Mouse (Mus musculus) liver, embryonic 14.5 days (tissue): ENCODE measurements around the gene Slpi. TPM values are rescaled to one million over a fixed set of nuclear protein-coding genes. Genes with fewer than 3 reads are reported as not detected.

Experiments
- ATAC-seq: fragments of 200-750 bp; cut with Nextera tagmentation; 2 replicates; pipeline ENCODE4 v1.8.0; 2017; ENCODE audit warnings: moderate number of reproducible peaks, mild to moderate bottlenecking, moderate library complexity; ENCODE audit not compliant: insufficient read depth
- DNase-seq, 3 experiments: peaks; one replicate each; pipeline ENCODE4 v3.0.0-alpha.2; 2012 to 2013; ENCODE audit warnings: low read depth in 3 of 3, low spot score in 3 of 3
- H3K27ac ChIP-seq: fragments of 300-500 bp; sonication (generic); 2 replicates; pipeline ENCODE4 v1.5.1; 2014; ENCODE audit warnings: moderate library complexity, mild to moderate bottlenecking, control low read depth, inconsistent platforms
- H3K27me3 ChIP-seq: fragments of 300-500 bp; sonication (generic); 2 replicates; pipeline ENCODE4 v1.6.1; 2014; ENCODE audit warnings: mild to moderate bottlenecking, low read length, moderate library complexity; ENCODE audit not compliant: control insufficient read depth, insufficient read depth
- H3K36me3 ChIP-seq: fragments of 300-500 bp; sonication (generic); replicated peaks from 2 replicates; pipeline ENCODE4 v1.6.1; 2014; ENCODE audit warnings: low read depth; ENCODE audit not compliant: control insufficient read depth, insufficient read depth
- H3K4me1 ChIP-seq, 2 experiments: fragments of 200-500 bp in 1 of 2; fragments of 300-500 bp in 1 of 2; sonication (generic) in 1 of 2; replicated peaks; 2 replicates each; pipeline ENCODE4 v1.6.1; 2012 to 2014; ENCODE audit warnings: antibody characterized with exemption in 1 of 2, inconsistent platforms in 1 of 2, low read length in 1 of 2; ENCODE audit not compliant: control insufficient read depth in 2 of 2, insufficient read depth in 2 of 2
- H3K4me2 ChIP-seq: fragments of 300-500 bp; sonication (generic); 2 replicates; pipeline ENCODE4 v1.6.1; 2014; ENCODE audit warnings: low read depth, mild to moderate bottlenecking, control low read depth, moderate library complexity
- H3K4me3 ChIP-seq, 2 experiments: fragments of 200-500 bp in 1 of 2; fragments of 300-500 bp in 1 of 2; sonication (generic) in 1 of 2; 2 replicates each; pipeline ENCODE4 v1.5.1; 2012 to 2014; ENCODE audit warnings: low read depth in 2 of 2, low read length in 2 of 2, mild to moderate bottlenecking in 2 of 2, control low read depth in 1 of 2, inconsistent platforms in 1 of 2, moderate library complexity in 1 of 2; ENCODE audit not compliant: insufficient read depth in 1 of 2
- H3K9ac ChIP-seq: fragments of 300-500 bp; sonication (generic); replicated peaks from 2 replicates; pipeline ENCODE4 v1.6.1; 2014; ENCODE audit warnings: mild to moderate bottlenecking, control low read depth, moderate library complexity
- H3K9me3 ChIP-seq: fragments of 300-500 bp; sonication (generic); 2 replicates; pipeline ENCODE4 v1.6.1; 2016; ENCODE audit warnings: low read length, mixed read lengths; ENCODE audit not compliant: control insufficient read depth
- CTCF ChIP-seq: IDR thresholded peaks from 2 replicates; pipeline ENCODE4 v1.5.1; 2016; ENCODE audit warnings: antibody characterized with exemption, low read depth, control low read depth
- EP300 ChIP-seq: IDR thresholded peaks from 2 replicates; pipeline ENCODE4 v1.6.1; 2016; ENCODE audit warnings: antibody characterized with exemption, low read depth
- whole genome bisulfite sequencing: fragments of 180-500 bp; shearing (Covaris S2); extraction: QIAGEN DNeasy Blood & Tissue Kit; methylation state at CpG from one replicate; pipeline ENCODE4 v1.1.7; 2014; ENCODE audit not compliant: insufficient replicate concordance; 5-methylcytosine and 5-hydroxymethylcytosine counted together
- polyA plus RNA-seq, 2 experiments: library from polyadenylated mRNA; depleted of rRNA in 1 of 2; stranded (reverse) in 1 of 2; unstranded in 1 of 2; fragments of >200 nt; fragmentation: Nextera tagmentation in 1 of 2; extraction: Ambion mirVana in 1 of 2; gene quantifications; 2 replicates each; pipeline versions ENCODE4 v1.2.1 to v1.2.3; 2012 to 2014

Gene Slpi
- polyA plus RNA-seq, 2 experiments: 10.1 to 19.9 TPM

DNA sequence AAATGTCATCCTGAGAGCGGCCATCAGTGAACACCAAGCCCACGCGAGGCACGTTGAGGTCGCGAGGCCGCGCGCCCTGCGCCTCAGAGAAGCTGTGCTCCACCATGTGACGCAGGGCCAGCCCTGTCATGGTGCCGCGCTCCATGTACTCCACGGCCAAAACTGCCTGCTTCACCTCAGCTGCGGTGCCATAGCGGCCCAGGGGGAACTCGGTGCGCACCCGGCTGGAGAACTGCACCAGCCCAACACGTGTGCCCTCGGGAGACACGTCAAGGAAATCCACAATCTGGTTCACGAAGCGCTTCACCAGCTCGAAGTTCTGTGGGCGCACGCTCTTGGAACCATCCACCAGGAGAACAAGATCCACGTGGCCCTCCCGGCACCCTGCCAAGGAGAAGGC is 4.2 kb upstream of the Slpi start:
- no peaks in the 10 kb centered on the region for H3K9me3 ChIP-seq
- no peak for DNase-seq
- no peaks in the 10 kb centered on the region for H3K4me1 ChIP-seq
- peaks cover 11% of the 10 kb centered on the region for H3K27me3 ChIP-seq
- TF ChIP-seq EP300: no peak
- no peak for TF ChIP-seq CTCF
- H3K27ac ChIP-seq: no peak overlapping the region
- WGBS: 66% methylated on average over 29 of the region's 29 CpGs
- no peak overlapping the region for H3K4me2 ChIP-seq
- no peak overlapping the region for H3K9ac ChIP-seq
- no peak overlapping the region for H3K4me3 ChIP-seq
- no peak for ATAC-seq
- H3K36me3 ChIP-seq: no peaks in the 10 kb centered on the region

DNA sequence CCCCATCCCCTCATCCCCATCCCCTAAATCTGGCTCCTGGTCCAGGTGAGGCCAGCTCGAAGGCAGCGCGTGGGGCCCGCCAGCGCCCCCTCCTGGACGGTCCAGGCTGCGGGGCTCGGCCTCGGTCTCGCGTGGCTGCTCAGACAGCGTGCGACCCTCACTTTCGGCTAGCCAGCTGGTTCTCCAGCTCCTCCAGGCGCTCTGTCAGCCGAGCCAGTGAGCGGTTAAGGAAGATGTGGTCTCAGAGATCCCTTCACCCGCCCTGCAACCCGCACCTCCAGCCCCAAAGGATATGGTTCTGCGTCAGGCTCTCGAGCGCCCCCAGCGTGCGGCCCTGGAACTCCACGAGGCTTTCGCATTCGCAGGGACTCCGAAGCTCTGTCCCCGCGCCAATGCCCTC is 604 bp upstream of the Slpi start:
- TF ChIP-seq EP300 (no peak), CTCF (peak; percentile 88)
- no peaks in the 10 kb centered on the region for H3K36me3 ChIP-seq
- H3K4me2 ChIP-seq: peak overlapping the region; percentile 14; the same call in 1 of the 2 replicates
- DNase-seq: peak in 2 of 3 experiments; percentile 22 to 23
- H3K4me1 ChIP-seq: 0 out of 4 replicates have a peak, but pooled peaks cover 0 to 2% of the 10 kb centered on the region in 2 experiments
- H3K27ac ChIP-seq: no peak overlapping the region
- 1% methylated on average over 30 of the region's 30 CpGs for WGBS
- no peaks in the 10 kb centered on the region for H3K9me3 ChIP-seq
- H3K9ac ChIP-seq: no peak overlapping the region
- H3K4me3 ChIP-seq: peak overlapping the region; percentile 3 to 16; a peak in 3 of 4 replicates
- no peak for ATAC-seq
- peaks cover 13% of the 10 kb centered on the region for H3K27me3 ChIP-seq

DNA sequence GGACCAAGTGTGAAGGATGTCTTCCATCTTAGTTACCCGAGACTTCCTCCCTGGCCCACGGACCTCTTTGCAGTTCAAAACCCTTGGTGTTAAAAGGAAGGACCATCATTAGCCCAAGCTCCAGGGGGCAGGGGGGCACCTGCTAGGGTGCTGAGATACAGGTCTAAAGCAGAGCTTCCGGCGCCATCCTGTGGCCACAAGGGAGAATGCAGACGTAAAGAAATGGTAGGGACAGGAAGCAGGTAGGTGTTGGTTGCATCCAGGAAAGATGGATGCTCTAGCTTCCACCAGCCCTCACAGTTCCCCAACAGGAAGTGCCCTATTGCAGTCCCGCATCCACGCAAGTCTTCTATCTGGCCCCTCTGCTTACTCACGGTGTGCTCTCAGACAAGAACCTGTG is 1.9 kb downstream of the Slpi start:
- Histone ChIP-seq H3K4me1 (0 out of 4 replicates have a peak, but pooled peaks cover 0 to 2% of the 10 kb centered on the region in 2 experiments), H3K9ac (no peak overlapping the region), H3K9me3 (no peaks in the 10 kb centered on the region), H3K4me3 (no peak overlapping the region), H3K4me2 (no peak overlapping the region), H3K27me3 (peaks cover 13% of the 10 kb centered on the region), H3K27ac (no peak overlapping the region), H3K36me3 (no peaks in the 10 kb centered on the region)
- TF ChIP-seq CTCF: peak; percentile 68
- TF ChIP-seq EP300: no peak
- WGBS: 7% methylated on average over 8 of the region's 8 CpGs
- no peak for ATAC-seq
- no peak for DNase-seq

DNA sequence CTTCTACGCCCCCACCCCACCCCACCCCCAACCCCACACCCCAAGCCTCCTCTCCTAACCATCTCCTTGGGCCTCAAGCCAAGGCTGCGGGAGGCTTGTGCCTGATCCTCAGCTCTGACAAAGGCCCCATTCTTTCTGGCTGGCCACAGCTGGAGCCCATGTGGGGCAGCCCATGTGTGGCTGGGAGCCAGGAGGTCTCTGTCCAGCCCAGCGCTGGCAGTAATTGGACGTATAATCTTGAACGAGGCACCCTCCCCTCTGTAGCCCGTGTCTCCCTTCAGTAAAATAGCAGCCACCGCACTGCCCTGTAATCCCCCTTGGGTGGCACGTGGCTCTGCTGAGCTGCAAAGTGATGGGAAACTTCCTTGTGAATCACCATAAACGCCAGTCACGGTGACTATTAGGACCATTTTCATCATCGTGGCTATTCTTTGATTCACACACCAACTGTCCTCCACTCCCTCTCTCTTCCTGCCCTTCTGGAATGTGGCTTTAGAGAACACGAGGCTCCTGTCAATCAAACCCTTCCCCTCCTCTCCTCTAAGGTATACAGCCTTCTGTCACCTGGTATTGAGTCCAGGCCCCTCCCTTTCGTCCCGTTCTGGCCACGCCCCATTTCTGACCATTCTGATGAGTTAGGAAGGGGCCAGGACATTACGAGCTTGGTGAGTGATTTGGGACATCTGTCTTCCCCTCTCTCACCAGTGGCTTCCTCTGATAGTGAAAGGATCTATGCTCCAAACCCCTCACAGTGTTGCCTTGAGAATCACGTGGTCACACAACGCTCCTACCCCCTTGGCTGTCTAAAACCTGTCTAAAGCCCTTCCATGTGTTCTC is 2.8 kb downstream of the Slpi start:
- no peaks in the 10 kb centered on the region for H3K9me3 ChIP-seq
- DNase-seq (no peak), ATAC-seq (no peak)
- no peak overlapping the region for H3K4me2 ChIP-seq
- 0 out of 4 replicates have a peak, but pooled peaks cover 0 to 2% of the 10 kb centered on the region in 2 experiments for H3K4me1 ChIP-seq
- H3K27ac ChIP-seq: no peak overlapping the region
- 19% methylated on average over 18 of the region's 18 CpGs for WGBS
- H3K9ac ChIP-seq: no peak overlapping the region
- TF ChIP-seq CTCF: no peak
- TF ChIP-seq EP300: no peak
- no peaks in the 10 kb centered on the region for H3K36me3 ChIP-seq
- H3K4me3 ChIP-seq: no peak overlapping the region
- peaks cover 13% of the 10 kb centered on the region for H3K27me3 ChIP-seq

DNA sequence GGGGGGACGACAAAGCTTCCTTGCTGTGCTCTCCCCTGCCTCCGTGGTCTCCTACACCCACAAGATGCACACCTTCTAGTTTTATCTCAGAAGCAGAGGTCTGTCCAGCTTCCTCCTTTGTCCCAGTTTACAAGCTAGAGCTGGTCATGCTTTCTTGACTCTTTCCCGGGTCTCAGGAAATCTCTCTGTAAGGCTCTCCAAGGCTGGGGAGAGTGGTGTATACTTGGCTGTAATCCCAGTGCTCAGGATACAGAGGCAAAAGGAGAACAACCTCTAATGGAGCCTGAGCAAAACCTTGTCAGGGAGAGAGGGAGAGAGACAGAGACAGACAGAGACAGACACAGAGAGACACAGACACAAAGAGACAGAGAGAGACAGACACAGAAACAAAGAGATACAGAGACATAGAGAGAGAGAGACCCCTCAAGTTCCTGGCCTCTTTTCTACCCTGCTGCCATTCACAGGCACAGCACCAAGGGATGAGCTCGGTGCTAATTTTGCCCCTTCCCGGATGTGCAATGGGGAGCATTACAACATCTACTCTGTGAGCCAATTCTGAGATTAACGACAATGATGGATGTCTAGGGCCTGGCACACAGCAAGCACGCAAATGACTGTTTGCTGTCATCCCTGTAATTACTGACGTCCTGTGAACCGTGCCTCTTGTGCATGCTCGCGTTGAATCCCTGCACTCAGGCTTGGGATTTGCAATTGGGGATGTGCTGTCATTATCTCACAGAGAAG is 5.1 kb downstream of the Slpi start:
- no peak for TF ChIP-seq EP300
- no peak for ATAC-seq
- H3K4me1 ChIP-seq: 0 out of 4 replicates have a peak, but pooled peaks cover 0 to 2% of the 10 kb centered on the region in 2 experiments

More for the DNA sequence above, 5.1 kb downstream of the Slpi start:
- H3K9me3 ChIP-seq: no peaks in the 10 kb centered on the region
- no peak for DNase-seq
- no peak overlapping the region for H3K9ac ChIP-seq
- no peak overlapping the region for H3K4me3 ChIP-seq
- H3K27me3 ChIP-seq: peaks cover 7% of the 10 kb centered on the region
- no peak overlapping the region for H3K27ac ChIP-seq
- 49% methylated on average over 11 of the region's 11 CpGs for WGBS
- no peak overlapping the region for H3K4me2 ChIP-seq
- H3K36me3 ChIP-seq: no peaks in the 10 kb centered on the region
